In genomic region chr11:69604795-69605664, GRCm38 (mm10) we compare ENCODE assay signal across 9 mouse cellular contexts. TPM values are rescaled to one million over a fixed set of nuclear protein-coding genes. Genes with fewer than 3 reads are reported as not detected.
A peak's percentile ranks its signal among the peaks of the same experiment; 100 is the strongest.
DNase-seq lines count a peak whose midpoint lies in the region; ATAC-seq and TF ChIP-seq lines count a peak whose summit lies in the region.
"Had no signal": no experiment of that assay in that cellular context is flagged by ENCODE, and none has a peak within 500 bp of the region (broad histone marks: within the 10 kb centered on the region; RNA-seq: fewer than 3 reads in every experiment).

No protein-coding gene starts in this region.

- no peak for TF ChIP-seq RAD21 in CH12.LX (IDR thresholded peaks at IDR 0.05; ENCODE audit: low read depth, low read length)

- H3K4me2 ChIP-seq in CH12.LX (ENCODE audit: insufficient read depth, low read depth, poor library complexity, severe bottlenecking) = peak overlapping the region; percentile 93
- peak overlapping the region; percentile 99 for H3K4me2 ChIP-seq in heart, embryonic 13.5 days
- peak overlapping the region; percentile 90 for H3K4me2 ChIP-seq in midbrain, embryonic 15.5 days

- H3K79me2 ChIP-seq in CH12.LX (replicated peaks; ENCODE audit: control insufficient read depth, extremely low read depth, insufficient read depth, poor library complexity, severe bottlenecking) = no peaks in the 10 kb centered on the region

- TF ChIP-seq CTCF in CH12.LX (conservative IDR thresholded peaks at IDR 0.05 in 1 of 2, IDR thresholded peaks at IDR 0.05 in 1 of 2; ENCODE audit: low read depth in 2 of 2, low read length in 2 of 2) = no peak

- H3K27ac ChIP-seq in CH12.LX (ENCODE audit: insufficient read depth, low read depth) = no peak overlapping the region
- peak overlapping the region; percentile 84 for H3K27ac ChIP-seq in heart, embryonic 13.5 days (replicated peaks)
- H3K27ac ChIP-seq in midbrain, embryonic 15.5 days = peak overlapping the region; percentile 81

- under 1% methylated on average over 71 of the region's 73 CpGs for WGBS in heart, embryonic 13.5 days
- WGBS in midbrain, embryonic 15.5 days = under 1% methylated on average over 73 of the region's 73 CpGs

- peaks cover 81% of the 10 kb centered on the region for H3K27me3 ChIP-seq in CH12.LX (replicated peaks)
- no peaks in the 10 kb centered on the region for H3K27me3 ChIP-seq in heart, embryonic 13.5 days (replicated peaks)
- H3K27me3 ChIP-seq in midbrain, embryonic 15.5 days (replicated peaks) = no peaks in the 10 kb centered on the region

- peaks cover 9 to 14% of the 10 kb centered on the region in 2 experiments for H3K4me1 ChIP-seq in CH12.LX (ENCODE audit: control insufficient read depth in 1 of 2, insufficient read depth in 2 of 2)
- peaks cover 57% of the 10 kb centered on the region for H3K4me1 ChIP-seq in heart, embryonic 13.5 days
- peaks cover 31% of the 10 kb centered on the region for H3K4me1 ChIP-seq in midbrain, embryonic 15.5 days

- TF ChIP-seq POLR2A in CH12.LX (IDR thresholded peaks at IDR 0.05; ENCODE audit: low read depth, low read length) = no peak

- no peak for TF ChIP-seq EP300 in CH12.LX (IDR thresholded peaks at IDR 0.05; ENCODE audit: low read length)

- dilution Hi-C loops in CH12.LX (cut with MboI; ENCODE audit: extremely low pct_ligation_motif_present, extremely low pct_unique_long_range_greater_than_20kb, low sequenced_read_pairs) = no loop called here

- no peaks in the 10 kb centered on the region for H3K36me3 ChIP-seq in CH12.LX (replicated peaks in 1 of 2; ENCODE audit: control insufficient read depth in 1 of 2, insufficient read depth in 1 of 2, low read length in 1 of 2)
- peaks cover 3% of the 10 kb centered on the region; the same call in 1 of the 2 replicates for H3K36me3 ChIP-seq in heart, embryonic 13.5 days
- H3K36me3 ChIP-seq in midbrain, embryonic 15.5 days (replicated peaks) = peaks cover 10% of the 10 kb centered on the region; the same call in 1 of the 2 replicates

- in situ Hi-C loops in CH12.LX (cut with MboI; ENCODE audit: low pct_ligation_motif_present, low pct_unique_long_range_greater_than_20kb, low sequenced_read_pairs) = no loop called here

- H3K9ac ChIP-seq in CH12.LX (ENCODE audit: insufficient read depth, low read depth) = peak overlapping the region; percentile 49; the same call in 1 of the 2 replicates
- H3K9ac ChIP-seq in heart, embryonic 13.5 days = peak overlapping the region; percentile 92
- H3K9ac ChIP-seq in midbrain, embryonic 15.5 days = peak overlapping the region; percentile 75

- peak overlapping the region in 1 of 3 experiments; percentile 51 for H3K4me3 ChIP-seq in CH12.LX (replicated peaks in 1 of 3; ENCODE audit: low read depth in 2 of 3, low read length in 2 of 3, poor library complexity in 1 of 3)
- peak overlapping the region; percentile 75 for H3K4me3 ChIP-seq in heart, embryonic 13.5 days
- H3K4me3 ChIP-seq in midbrain, embryonic 15.5 days = peak overlapping the region; percentile 79

- peak; percentile 33 to 37 for DNase-seq in adrenal gland, adult 18-20 months (ENCODE audit: low spot score in 2 of 2)
- DNase-seq in adrenal gland, postnatal 4 days (ENCODE audit: low spot score in 2 of 2) = no peak
- DNase-seq in CH12.LX (ENCODE audit: extremely low read depth) = no peak
- peak; percentile 91 to 93 for DNase-seq in cerebellum, postnatal 25 days
- DNase-seq in left cerebral cortex, postnatal 4 days = peak; percentile 54
- DNase-seq in thymus, postnatal 10 days (ENCODE audit: low spot score in 2 of 2) = peak; percentile 8 to 22

- intact Hi-C loops in left cerebral cortex, postnatal 4 days (cut with DNase I) = no loop called here

- H3K9me3 ChIP-seq in CH12.LX (replicated peaks; ENCODE audit: low read length) = no peaks in the 10 kb centered on the region
- no peaks in the 10 kb centered on the region for H3K9me3 ChIP-seq in heart, embryonic 13.5 days
- no peaks in the 10 kb centered on the region for H3K9me3 ChIP-seq in midbrain, embryonic 15.5 days

- no peak; the same call in 1 of the 2 replicates for ATAC-seq in heart, embryonic 13.5 days (ENCODE audit: extremely low read depth, insufficient number of reproducible peaks, low FRiP score, low TSS enrichment)
- ATAC-seq in midbrain, embryonic 15.5 days (replicated peaks) = peak; percentile 66

TF ChIP-seq in CH12.LX, 34 proteins besides CTCF, POLR2A, EP300 and RAD21:
- TF ChIP-seq NRF1 (IDR thresholded peaks at IDR 0.05; ENCODE audit: low read depth, low read length) (no peak), TCF12 (IDR thresholded peaks at IDR 0.05; ENCODE audit: low read depth, low read length) (no peak), MAZ (IDR thresholded peaks at IDR 0.05; ENCODE audit: low read depth, low read length) (no peak), KAT2A (IDR thresholded peaks at IDR 0.05; ENCODE audit: insufficient replicate concordance, low read length) (no peak), UBTF (IDR thresholded peaks at IDR 0.05; ENCODE audit: low read depth, low read length) (no peak), ZC3H11A (IDR thresholded peaks at IDR 0.05; ENCODE audit: low read depth, low read length) (no peak), MXI1 (IDR thresholded peaks at IDR 0.05; ENCODE audit: low read depth, low read length) (no peak), ZMIZ1 (IDR thresholded peaks at IDR 0.05; ENCODE audit: low read depth, low read length) (no peak), MYC (IDR thresholded peaks at IDR 0.05; ENCODE audit: low read depth, low read length) (no peak), E2F4 (IDR thresholded peaks at IDR 0.05; ENCODE audit: insufficient replicate concordance, low read depth, low read length) (no peak), JUN (IDR thresholded peaks at IDR 0.05; ENCODE audit: insufficient read depth, low read depth, low read length) (no peak), NELFE (IDR thresholded peaks at IDR 0.05; ENCODE audit: low read depth, low read length) (no peak), PAX5 (IDR thresholded peaks at IDR 0.05; ENCODE audit: low read length) (no peak), JUND (conservative IDR thresholded peaks at IDR 0.05; ENCODE audit: low read depth, low read length) (no peak), GABPA (IDR thresholded peaks at IDR 0.05; ENCODE audit: insufficient replicate concordance, low read depth, low read length) (no peak), POLR2AphosphoS2 (IDR thresholded peaks at IDR 0.05; ENCODE audit: low read depth, low read length) (no peak), SMC3 (IDR thresholded peaks at IDR 0.05; ENCODE audit: low read depth, low read length) (no peak), CHD2 (IDR thresholded peaks at IDR 0.05; ENCODE audit: low read length) (no peak), ELF1 (IDR thresholded peaks at IDR 0.05; ENCODE audit: low read depth, low read length) (no peak), MAFK (IDR thresholded peaks at IDR 0.05; ENCODE audit: insufficient replicate concordance, low read length) (no peak)

RNA-seq across cellular contexts. Expression of gene Atp1b2, which starts 0.7 kb away (rescaled TPM):
- 10 to 100 TPM; 32.8 to 39.8 TPM for total RNA-seq in adrenal gland, adult 18-20 months (2021)
- total RNA-seq in adrenal gland, postnatal 4 days (2021) = 10 to 100 TPM; 74.6 to 83.4 TPM
- total RNA-seq in CH12.LX (2012; rRNA removed) (not detected in 2 replicates), CH12.LX (2014; rRNA removed) (not detected in 2 replicates)
- polyA plus RNA-seq in CH12.LX (2012; ENCODE audit: insufficient read length, low read depth) = 0.09 and 0.11 TPM in 2 replicates
- 24.5 and 25.0 TPM in 2 replicates for polyA plus RNA-seq in heart, embryonic 13.5 days (2015; fragmentation: Nextera tagmentation; extraction: Ambion mirVana)
- total RNA-seq in left cerebral cortex, postnatal 4 days (2021) = 100 to 1,000 TPM; 166 to 200 TPM
- 60.0 and 60.9 TPM in 2 replicates for polyA plus RNA-seq in midbrain, embryonic 15.5 days (2015; fragmentation: Nextera tagmentation; extraction: Ambion mirVana)

RNA-seq across cellular contexts. Expression of gene Shbg, which starts 12.7 kb away (rescaled TPM):
- not detected for total RNA-seq in adrenal gland, adult 18-20 months (2021)
- total RNA-seq in adrenal gland, postnatal 4 days (2021) = under 1 TPM in 1 of 2 experiments, not detected in 1; 0.59 TPM
- not detected in 2 replicates for total RNA-seq in CH12.LX (2012; rRNA removed)
- total RNA-seq in CH12.LX (2014; rRNA removed) = not detected in 2 replicates
- not detected in 2 replicates for polyA plus RNA-seq in CH12.LX (2012; ENCODE audit: insufficient read length, low read depth)
- 0.23 and 1.7 TPM in 2 replicates for polyA plus RNA-seq in heart, embryonic 13.5 days (2015; fragmentation: Nextera tagmentation; extraction: Ambion mirVana)
- total RNA-seq in left cerebral cortex, postnatal 4 days (2021) = not detected
- polyA plus RNA-seq in midbrain, embryonic 15.5 days (2015; fragmentation: Nextera tagmentation; extraction: Ambion mirVana) = not detected in 2 replicates
- polyA plus RNA-seq: gonadal fat pad, adult 2 months had no signal

RNA-seq across cellular contexts. Expression of gene Sat2, which starts 16.8 kb away (rescaled TPM):
- total RNA-seq in adrenal gland, adult 18-20 months (2021) = 1 to 10 TPM; 5.9 to 6.5 TPM
- total RNA-seq in adrenal gland, postnatal 4 days (2021) = 10 to 100 TPM; 18.3 to 20.9 TPM
- 0.38 TPM in 1 of 2 replicates, not detected in the other for total RNA-seq in CH12.LX (2012; rRNA removed)
- not detected in 2 replicates for total RNA-seq in CH12.LX (2014; rRNA removed)
- polyA plus RNA-seq in CH12.LX (2012; ENCODE audit: insufficient read length, low read depth) = not detected in 2 replicates
- 17.5 and 18.1 TPM in 2 replicates for polyA plus RNA-seq in heart, embryonic 13.5 days (2015; fragmentation: Nextera tagmentation; extraction: Ambion mirVana)
- 10 to 100 TPM in 1 of 2 experiments, 1 to 10 TPM in 1; 8.7 to 12.4 TPM for total RNA-seq in left cerebral cortex, postnatal 4 days (2021)
- polyA plus RNA-seq in midbrain, embryonic 15.5 days (2015; fragmentation: Nextera tagmentation; extraction: Ambion mirVana) = 23.5 and 24.9 TPM in 2 replicates

RNA-seq across cellular contexts. Expression of gene Trp53, which starts 24.9 kb away (rescaled TPM):
- 10 to 100 TPM; 48.4 to 53.4 TPM for total RNA-seq in adrenal gland, adult 18-20 months (2021)
- total RNA-seq in adrenal gland, postnatal 4 days (2021) = 100 to 1,000 TPM in 1 of 2 experiments, 10 to 100 TPM in 1; 92.4 to 101 TPM
- total RNA-seq in CH12.LX (2012; rRNA removed) = 104 and 107 TPM in 2 replicates
- 15.7 and 24.9 TPM in 2 replicates for total RNA-seq in CH12.LX (2014; rRNA removed)
- polyA plus RNA-seq in CH12.LX (2012; ENCODE audit: insufficient read length, low read depth) = 309 and 372 TPM in 2 replicates
- 82.6 and 86.5 TPM in 2 replicates for polyA plus RNA-seq in heart, embryonic 13.5 days (2015; fragmentation: Nextera tagmentation; extraction: Ambion mirVana)
- total RNA-seq in left cerebral cortex, postnatal 4 days (2021) = 10 to 100 TPM; 38.0 to 39.1 TPM
- 60.4 and 70.1 TPM in 2 replicates for polyA plus RNA-seq in midbrain, embryonic 15.5 days (2015; fragmentation: Nextera tagmentation; extraction: Ambion mirVana)

RNA-seq across cellular contexts. Expression of gene Wrap53, which starts 25.0 kb away (rescaled TPM):
- total RNA-seq in adrenal gland, adult 18-20 months (2021) = 10 to 100 TPM in 1 of 2 experiments, 1 to 10 TPM in 1; 9.6 to 10.9 TPM
- total RNA-seq in adrenal gland, postnatal 4 days (2021) = 10 to 100 TPM; 13.0 to 13.1 TPM
- total RNA-seq in CH12.LX (2012; rRNA removed) (34.2 and 40.8 TPM in 2 replicates), CH12.LX (2014; rRNA removed) (25.4 and 26.4 TPM in 2 replicates)
- polyA plus RNA-seq in CH12.LX (2012; ENCODE audit: insufficient read length, low read depth) = 35.3 and 36.0 TPM in 2 replicates
- 16.8 TPM in 2 replicates for polyA plus RNA-seq in heart, embryonic 13.5 days (2015; fragmentation: Nextera tagmentation; extraction: Ambion mirVana)
- 1 to 10 TPM; 8.5 to 8.6 TPM for total RNA-seq in left cerebral cortex, postnatal 4 days (2021)
- 21.4 and 23.2 TPM in 2 replicates for polyA plus RNA-seq in midbrain, embryonic 15.5 days (2015; fragmentation: Nextera tagmentation; extraction: Ambion mirVana)

Comparison
In these comparisons a context has a peak if more than half of its experiments do, and no peak if none do; other contexts are left out.
1. DNase-seq: peak in adrenal gland, adult 18-20 months (2 of 2), cerebellum, postnatal 25 days (2 of 2), left cerebral cortex, postnatal 4 days (single experiment) and thymus, postnatal 10 days (2 of 2); none in adrenal gland, postnatal 4 days (0 of 2) and CH12.LX (single experiment).
2. RNA of gene Atp1b2, which starts 0.7 kb away (total RNA-seq): 166 to 200 TPM in left cerebral cortex, postnatal 4 days, 74.6 to 83.4 TPM in adrenal gland, postnatal 4 days and 32.8 to 39.8 TPM in adrenal gland, adult 18-20 months; not detected in CH12.LX; every median in the first group is over 10 times any median in the second.
3. RNA of gene Sat2, which starts 16.8 kb away (total RNA-seq): 18.3 to 20.9 TPM in adrenal gland, postnatal 4 days, 8.7 to 12.4 TPM in left cerebral cortex, postnatal 4 days and 5.9 to 6.5 TPM in adrenal gland, adult 18-20 months; 0.38 TPM in CH12.LX; every median in the first group is over 4 times any median in the second.
4. Peak in every context shown above with its lines, with median percentiles within 50 percentile points of each other: H3K4me2 ChIP-seq and H3K9ac ChIP-seq.